Mouse (Mus musculus) neural tube, embryonic 13.5 days (tissue): ENCODE measurements at regions not wholly inside any gene's neighbourhood (a gene's known extent, or its start where the extent isn't known, plus 50 kb on each side); places are given as distances from the start of the nearest gene placed in this dataset.
A peak's percentile ranks its signal among the peaks of the same experiment; 100 is the strongest.

Experiments used
- ATAC-seq: fragments of 200-750 bp; cut with Nextera tagmentation; 2 replicates; pipeline ENCODE4 v1.8.0; 2017; ENCODE audit warnings: low read depth, mild to moderate bottlenecking, moderate TSS enrichment, moderate library complexity
- H3K27ac ChIP-seq: fragments of 300-500 bp; sonication (generic); replicated peaks from 2 replicates; pipeline ENCODE4 v1.5.1; 2015; ENCODE audit warnings: moderate library complexity, mild to moderate bottlenecking, inconsistent platforms
- H3K27me3 ChIP-seq: fragments of 300-500 bp; sonication (generic); 2 replicates; pipeline ENCODE4 v1.6.1; 2015; ENCODE audit warnings: mild to moderate bottlenecking, inconsistent platforms
- H3K36me3 ChIP-seq: fragments of 300-500 bp; sonication (generic); 2 replicates; pipeline ENCODE4 v1.6.1; 2015; ENCODE audit warnings: mild to moderate bottlenecking, inconsistent platforms
- H3K4me1 ChIP-seq: fragments of 300-500 bp; sonication (generic); replicated peaks from 2 replicates; pipeline ENCODE4 v1.6.1; 2015; ENCODE audit warnings: inconsistent platforms
- H3K4me2 ChIP-seq: fragments of 300-500 bp; sonication (generic); 2 replicates; pipeline ENCODE4 v1.6.1; 2015; ENCODE audit warnings: inconsistent platforms, mild to moderate bottlenecking, moderate library complexity
- H3K4me3 ChIP-seq: fragments of 300-500 bp; sonication (generic); 2 replicates; pipeline ENCODE4 v1.5.1; 2015; ENCODE audit warnings: mild to moderate bottlenecking, inconsistent platforms
- H3K9ac ChIP-seq: fragments of 300-500 bp; sonication (generic); 2 replicates; pipeline ENCODE4 v1.6.1; 2015; ENCODE audit warnings: moderate library complexity, mild to moderate bottlenecking, inconsistent platforms
- H3K9me3 ChIP-seq: fragments of 300-500 bp; sonication (generic); 2 replicates; pipeline ENCODE4 v1.6.1; 2016; ENCODE audit warnings: inconsistent platforms
- WGBS: fragments of 180-500 bp; shearing (Covaris S2); methylation state at CpG from one replicate; pipeline ENCODE4 v1.1.7; 2015; 5-methylcytosine and 5-hydroxymethylcytosine counted together

DNA sequence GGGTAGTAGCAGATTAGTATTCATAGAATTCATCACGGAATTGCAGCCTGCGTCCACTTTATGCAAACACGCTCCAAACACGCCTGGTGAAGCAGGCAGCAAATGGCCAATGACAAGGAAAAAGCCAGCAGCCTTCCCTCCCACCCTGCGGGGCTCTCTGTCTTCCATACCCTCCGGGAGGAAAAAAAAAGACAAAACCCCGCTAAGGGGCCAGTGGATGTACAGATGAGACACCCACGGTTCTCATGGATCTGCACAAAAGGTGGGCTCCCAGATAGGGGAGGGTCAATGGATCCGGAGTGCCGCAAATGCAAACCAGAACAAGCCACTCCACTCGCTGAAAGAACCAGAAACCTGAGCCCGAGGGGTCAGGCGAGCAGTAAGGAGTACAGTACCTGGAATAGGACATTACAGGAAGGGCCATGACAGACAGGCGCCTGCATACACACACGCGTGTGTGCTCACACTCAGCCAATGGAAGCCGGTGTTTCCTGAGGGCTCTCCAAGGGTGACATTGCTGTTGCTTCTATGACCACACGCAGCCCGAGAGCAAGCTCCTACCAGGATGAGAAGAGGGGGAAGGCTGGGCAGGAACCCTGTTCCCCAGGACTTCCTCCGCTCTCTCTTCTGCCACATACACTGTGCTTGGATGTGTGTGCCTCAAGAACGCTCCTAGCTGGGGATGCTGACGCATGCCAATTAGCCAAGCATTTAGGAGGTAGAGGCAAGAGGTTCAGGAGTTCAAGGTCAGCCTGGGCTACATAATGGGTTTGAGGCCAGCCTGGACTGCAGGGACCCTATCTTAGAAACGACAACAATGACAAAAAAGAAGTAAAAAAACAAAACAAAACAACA lies 57.5 kb upstream of the Casz1 start:
- peak overlapping the region; percentile 83 for H3K27ac ChIP-seq

GRCm38 (mm10) chr4:148747315-148747644 lies 56.9 kb upstream of the Casz1 start:
- no peak overlapping the region; the same call in 1 of the 2 replicates for H3K9ac ChIP-seq
- H3K36me3 ChIP-seq, result no peaks in the 10 kb centered on the region
- WGBS, result 76% methylated on average over 7 of the region's 7 CpGs
- peaks cover 22% of the 10 kb centered on the region for H3K27me3 ChIP-seq
- H3K27ac ChIP-seq, result peak overlapping the region; percentile 83; the same call in 1 of the 2 replicates
- H3K4me2 ChIP-seq, result no peak overlapping the region
- H3K4me1 ChIP-seq, result peaks cover 49% of the 10 kb centered on the region
- no peak overlapping the region for H3K4me3 ChIP-seq
- no peak for ATAC-seq
- no peaks in the 10 kb centered on the region for H3K9me3 ChIP-seq

More for the DNA sequence above, 57.5 kb upstream of the Casz1 start:
- Histone ChIP-seq H3K36me3 (no peaks in the 10 kb centered on the region), H3K27me3 (peaks cover 22% of the 10 kb centered on the region), H3K4me3 (no peak overlapping the region), H3K4me1 (peaks cover 49% of the 10 kb centered on the region), H3K9me3 (no peaks in the 10 kb centered on the region), H3K9ac (peak overlapping the region; percentile 27; the same call in 1 of the 2 replicates), H3K4me2 (no peak overlapping the region)
- no peak for ATAC-seq
- WGBS, result 36% methylated on average over 23 of the region's 23 CpGs

DNA sequence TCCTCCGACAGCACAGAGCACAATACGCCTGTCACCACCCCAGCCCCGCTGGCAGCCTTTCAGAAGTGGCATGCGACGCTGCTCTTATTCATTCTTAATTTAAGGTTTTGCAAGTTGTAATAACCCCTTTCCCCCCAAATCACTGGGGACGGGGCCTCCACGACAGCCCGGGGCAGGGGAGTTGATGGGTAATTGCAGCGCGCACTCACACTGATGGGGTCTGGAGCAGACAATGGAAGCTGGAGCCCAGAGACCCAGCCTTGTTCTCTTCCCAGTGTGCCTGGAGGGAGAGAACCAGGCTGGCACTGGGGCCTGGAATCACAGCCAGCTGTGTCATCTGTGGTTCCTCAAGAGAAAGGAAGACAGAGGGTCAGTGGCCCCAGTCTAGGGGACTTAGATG lies 54.2 kb upstream of the Casz1 start:
- Histone ChIP-seq H3K9ac (no peak overlapping the region), H3K27ac (0 out of 2 replicates have a peak overlapping the region, but pooled peaks have one; percentile 18), H3K4me3 (no peak overlapping the region), H3K27me3 (peaks cover 16% of the 10 kb centered on the region), H3K36me3 (no peaks in the 10 kb centered on the region), H3K4me1 (peaks cover 25% of the 10 kb centered on the region), H3K9me3 (no peaks in the 10 kb centered on the region), H3K4me2 (no peak overlapping the region)
- ATAC-seq, result no peak
- WGBS, result 39% methylated on average over 10 of the region's 10 CpGs

DNA sequence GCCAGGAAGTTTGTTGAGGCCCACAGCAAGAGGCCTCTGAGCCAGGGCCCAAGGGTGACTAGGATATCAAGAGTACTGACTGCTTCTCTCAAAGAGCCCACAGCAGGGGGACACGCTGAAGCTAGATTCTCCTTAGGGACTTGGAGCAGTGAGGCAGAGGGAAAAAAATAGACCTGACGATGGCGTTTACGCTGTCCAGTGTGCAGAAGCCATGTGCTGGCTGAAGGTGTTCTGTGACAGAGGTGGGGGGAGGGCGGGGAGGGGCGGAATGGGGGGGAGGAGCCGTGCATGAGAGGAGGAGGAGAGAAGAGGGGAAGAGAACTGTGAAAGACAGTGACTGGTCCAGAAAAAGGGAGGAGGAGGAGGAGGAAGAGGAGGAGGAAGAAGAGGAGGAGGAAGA lies 52.6 kb upstream of the Casz1 start:
- ATAC-seq, result no peak
- no peaks in the 10 kb centered on the region for H3K9me3 ChIP-seq
- no peaks in the 10 kb centered on the region for H3K36me3 ChIP-seq
- H3K4me1 ChIP-seq, result peaks cover 10% of the 10 kb centered on the region
- peaks cover 16% of the 10 kb centered on the region for H3K27me3 ChIP-seq
- H3K4me3 ChIP-seq, result no peak overlapping the region
- no peak overlapping the region for H3K4me2 ChIP-seq
- H3K27ac ChIP-seq, result no peak overlapping the region
- no peak overlapping the region for H3K9ac ChIP-seq
- 57% methylated on average over 7 of the region's 7 CpGs for WGBS

DNA sequence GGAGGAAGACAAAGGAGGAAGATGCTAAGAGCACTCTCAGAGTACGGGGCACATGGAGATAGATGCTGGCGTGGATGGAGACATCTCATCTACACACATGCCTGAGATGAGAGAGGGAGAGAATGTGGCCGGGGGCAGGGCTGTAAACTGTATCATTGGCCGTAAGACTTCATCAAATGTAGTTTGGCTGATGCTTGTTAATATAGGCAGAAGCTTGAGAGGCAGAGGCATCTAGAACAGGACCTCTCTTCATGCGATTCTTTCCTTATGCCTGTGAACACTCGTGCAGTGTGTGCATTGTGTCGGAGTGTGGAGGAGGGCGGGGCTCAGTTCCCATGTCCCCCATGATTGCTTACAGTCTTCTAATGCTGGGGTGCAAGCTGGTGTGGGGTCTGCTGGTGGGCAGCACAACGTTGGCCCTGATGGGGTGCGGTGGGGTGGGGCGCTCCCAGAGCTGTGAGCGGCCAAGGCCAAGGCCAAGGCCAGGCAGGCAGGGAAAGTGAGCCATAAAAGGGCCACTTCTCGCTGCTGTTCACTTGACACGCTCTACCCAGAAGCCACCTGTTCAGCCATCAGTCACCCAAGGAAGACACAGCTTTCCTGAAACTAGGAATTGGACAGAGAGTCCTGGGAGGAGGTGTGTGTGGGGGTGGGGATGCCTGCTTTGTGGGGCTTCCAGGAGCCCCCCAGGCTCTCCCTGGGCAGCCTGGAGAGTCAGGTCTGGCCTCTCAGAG lies 51.7 kb upstream of the Casz1 start:
- H3K4me2 ChIP-seq, result no peak overlapping the region
- no peak overlapping the region for H3K4me3 ChIP-seq
- H3K9ac ChIP-seq, result no peak overlapping the region
- peaks cover 4% of the 10 kb centered on the region; the same call in 1 of the 2 replicates for H3K4me1 ChIP-seq
- no peak overlapping the region for H3K27ac ChIP-seq
- WGBS, result 81% methylated on average over 14 of the region's 14 CpGs
- no peaks in the 10 kb centered on the region for H3K9me3 ChIP-seq
- peak; percentile 29; the same call in 1 of the 2 replicates for ATAC-seq
- H3K27me3 ChIP-seq, result peaks cover 13% of the 10 kb centered on the region
- no peaks in the 10 kb centered on the region for H3K36me3 ChIP-seq

- peaks cover 11% of the 10 kb centered on the region for H3K27me3 ChIP-seq
- WGBS, result 54% methylated on average over 17 of the region's 17 CpGs
- no peak overlapping the region for H3K9ac ChIP-seq
- no peak overlapping the region for H3K4me2 ChIP-seq
- peaks cover 4% of the 10 kb centered on the region; the same call in 1 of the 2 replicates for H3K4me1 ChIP-seq
- H3K9me3 ChIP-seq, result no peaks in the 10 kb centered on the region
- H3K27ac ChIP-seq, result no peak overlapping the region
- H3K4me3 ChIP-seq, result no peak overlapping the region
- ATAC-seq, result no peak
- no peaks in the 10 kb centered on the region for H3K36me3 ChIP-seq
Measured at GRCm38 (mm10) chr4:148753143-148753798, 51.0 kb upstream of the Casz1 start.

DNA sequence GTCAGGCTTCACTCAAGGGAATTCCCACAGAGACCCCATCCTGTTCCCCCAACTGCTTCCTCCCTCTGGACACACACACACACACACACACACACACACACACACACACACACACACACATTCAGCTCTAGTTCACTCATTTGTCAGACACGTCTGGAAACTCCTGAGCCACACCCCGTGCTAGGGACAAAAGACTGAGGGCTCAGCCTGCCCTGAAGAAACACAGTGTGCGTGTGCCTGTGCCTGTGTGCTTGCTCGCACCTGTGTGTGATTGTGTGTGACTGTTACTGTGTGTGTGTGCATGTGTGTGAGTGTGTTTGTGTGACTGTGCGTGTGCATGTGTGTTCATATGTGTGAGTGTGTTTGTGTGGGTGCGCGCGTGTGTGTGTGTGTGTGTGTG lies 50.4 kb upstream of the Casz1 start:
- no peak overlapping the region for H3K27ac ChIP-seq
- no peaks in the 10 kb centered on the region for H3K9me3 ChIP-seq
- WGBS, result 84% methylated on average over 8 of the region's 8 CpGs
- no peaks in the 10 kb centered on the region for H3K36me3 ChIP-seq
- no peak overlapping the region for H3K4me2 ChIP-seq
- H3K27me3 ChIP-seq, result peaks cover 7% of the 10 kb centered on the region
- peaks cover 4% of the 10 kb centered on the region; the same call in 1 of the 2 replicates for H3K4me1 ChIP-seq
- no peak for ATAC-seq
- no peak overlapping the region for H3K4me3 ChIP-seq
- no peak overlapping the region for H3K9ac ChIP-seq
